20 mouse cellular contexts compared by ENCODE assay signal in the genomic region with DNA sequence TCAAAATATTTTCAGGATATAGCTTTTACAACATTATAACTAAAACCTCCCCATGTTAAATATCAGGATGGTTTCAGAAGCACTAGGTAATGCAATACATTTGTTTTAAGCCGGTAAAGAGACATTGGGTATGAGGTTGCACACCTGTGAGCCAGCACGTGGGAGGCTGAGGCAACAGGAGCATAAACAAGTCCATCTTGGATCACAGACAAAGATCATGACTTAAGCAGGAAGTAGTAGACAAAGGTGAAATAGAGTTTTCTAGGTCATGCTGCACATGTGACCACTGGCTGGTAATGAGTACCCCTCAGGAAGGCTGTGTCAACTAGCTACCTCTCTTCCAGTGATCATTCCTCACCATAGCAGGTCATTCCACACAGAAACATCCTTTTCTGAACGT.
"Had no signal": no experiment of that assay in that cellular context is flagged by ENCODE, and none has a peak within 500 bp of the region (broad histone marks: within the 10 kb centered on the region; RNA-seq: fewer than 3 reads in every experiment).

No protein-coding gene starts in this region.

- H3K9ac ChIP-seq: limb, embryonic 12.5 days; limb, embryonic 15.5 days; liver, embryonic 14.5 days; liver, postnatal 0 days; lung, embryonic 14.5 days; midbrain, embryonic 12.5 days; midbrain, embryonic 15.5 days; neural tube, embryonic 12.5 days; neural tube, embryonic 15.5 days; stomach, embryonic 15.5 days had no signal

- H3K27me3 ChIP-seq: limb, embryonic 12.5 days; limb, embryonic 15.5 days; midbrain, embryonic 12.5 days; midbrain, embryonic 15.5 days; neural tube, embryonic 12.5 days; neural tube, embryonic 15.5 days; stomach, embryonic 15.5 days had no signal

- H3K4me1 ChIP-seq: limb, embryonic 12.5 days; limb, embryonic 15.5 days; midbrain, embryonic 12.5 days; neural tube, embryonic 12.5 days; neural tube, embryonic 15.5 days; stomach, embryonic 15.5 days had no signal

- H3K4me3 ChIP-seq: limb, embryonic 12.5 days; limb, embryonic 15.5 days; midbrain, embryonic 12.5 days; midbrain, embryonic 15.5 days; neural tube, embryonic 12.5 days; neural tube, embryonic 15.5 days; stomach, embryonic 15.5 days had no signal

- DNase-seq: kidney, postnatal 25 days; left cerebral cortex, postnatal 4 days; liver, postnatal 0 days; lung, embryonic 14.5 days; retina, postnatal 1 day; spleen, adult 18-20 months; thymus, postnatal 25 days had no signal

- ATAC-seq: intestine, embryonic 16.5 days; liver, postnatal 0 days; lung, postnatal 0 days; midbrain, embryonic 15.5 days had no signal

- H3K27ac ChIP-seq: kidney, postnatal 0 days; limb, embryonic 12.5 days; limb, embryonic 15.5 days; liver, embryonic 14.5 days; macrophage; midbrain, embryonic 12.5 days; midbrain, embryonic 15.5 days; neural tube, embryonic 12.5 days; stomach, embryonic 15.5 days had no signal

- H3K9me3 ChIP-seq: limb, embryonic 12.5 days; limb, embryonic 15.5 days; midbrain, embryonic 12.5 days; midbrain, embryonic 15.5 days; neural tube, embryonic 12.5 days; neural tube, embryonic 15.5 days; stomach, embryonic 15.5 days had no signal

- H3K4me2 ChIP-seq: limb, embryonic 12.5 days; limb, embryonic 15.5 days; liver, embryonic 11.5 days; lung, embryonic 14.5 days; midbrain, embryonic 12.5 days; midbrain, embryonic 15.5 days; neural tube, embryonic 12.5 days; neural tube, embryonic 15.5 days; stomach, embryonic 15.5 days had no signal

- H3K36me3 ChIP-seq: limb, embryonic 12.5 days; limb, embryonic 15.5 days; midbrain, embryonic 12.5 days; midbrain, embryonic 15.5 days; neural tube, embryonic 12.5 days; neural tube, embryonic 15.5 days; stomach, embryonic 15.5 days had no signal
